Mouse (Mus musculus): ENCODE measurements at regions not wholly inside any gene's neighbourhood (a gene's known extent, or its start where the extent isn't known, plus 50 kb on each side); places are given as distances from the start of the nearest gene placed in this dataset.

DNA sequence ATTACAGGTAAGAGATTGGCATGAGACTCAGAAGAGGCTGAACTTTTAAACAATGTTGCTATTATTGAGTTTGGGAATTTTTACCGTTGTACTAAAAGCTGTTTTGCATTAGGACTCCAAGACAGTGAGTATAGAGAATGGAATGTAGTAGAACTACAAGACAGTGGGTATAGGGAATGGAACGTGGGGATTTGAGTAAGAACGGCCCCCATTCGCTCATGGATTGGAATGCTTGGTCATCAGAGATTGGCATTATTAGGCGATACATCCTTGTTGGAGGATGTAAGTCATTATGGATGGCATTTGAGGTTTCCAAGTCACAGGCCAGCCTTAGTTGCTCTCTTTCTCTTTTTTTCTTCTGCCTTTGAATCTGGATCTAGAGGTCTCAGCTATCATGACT, 324.0 kb upstream of the 2610001J05Rik start:
- TF ChIP-seq POLR2A (IDR thresholded peaks at IDR 0.05; ENCODE audit: extremely low read depth, insufficient read depth, low read length) (no peak), CTCF (IDR thresholded peaks at IDR 0.05; ENCODE audit: extremely low read depth, insufficient read depth, low read length) (no peak)

All from cortical plate, adult 2 months (tissue).